Mouse (Mus musculus) Muller cell, postnatal 12 days (primary cell): ENCODE measurements at regions not wholly inside any gene's neighbourhood (a gene's known extent, or its start where the extent isn't known, plus 50 kb on each side); places are given as distances from the start of the nearest gene placed in this dataset.

ENCODE experiments used
- DNase-seq: peaks from one replicate; pipeline ENCODE4 v3.0.0-alpha.2; 2015; ENCODE audit errors: inconsistent ontology term

GRCm38 (mm10) chr12:21481644-21482043, 64.2 kb upstream of the Ywhaq start:
- no peak for DNase-seq

GRCm38 (mm10) chr12:21480226-21480625, 62.8 kb upstream of the Ywhaq start:
- no peak for DNase-seq

- DNase-seq: no peak
Observed at GRCm38 (mm10) chr12:21479251-21479650, 61.8 kb upstream of the Ywhaq start.

GRCm38 (mm10) chr12:21476516-21476915, 59.1 kb upstream of the Ywhaq start:
- DNase-seq: no peak

GRCm38 (mm10) chr12:21472951-21473710, 55.7 kb upstream of the Ywhaq start:
- no peak for DNase-seq

- DNase-seq: peak; percentile 91
Observed at GRCm38 (mm10) chr12:21472487-21472886, 55.0 kb upstream of the Ywhaq start.

GRCm38 (mm10) chr12:21471986-21472385, 54.5 kb upstream of the Ywhaq start:
- DNase-seq: no peak

GRCm38 (mm10) chr12:21470286-21470685, 52.8 kb upstream of the Ywhaq start:
- DNase-seq: no peak
